Mouse (Mus musculus): Measurements from ENCODE around the gene B230104I21Rik. TPM values are rescaled to one million over a fixed set of nuclear protein-coding genes. Genes with fewer than 3 reads are reported as not detected.

The B230104I21Rik gene
- not detected in 2 replicates for polyA plus RNA-seq (2015; fragmentation: Nextera tagmentation; extraction: Ambion mirVana)

GRCm38 (mm10) chr4:154335761-154336160, at the start of gene B230104I21Rik:
B230104I21Rik (plus strand) TSS chr4:154336127.
- Histone ChIP-seq H3K4me2 (peak within 1 kb of the TSS; percentile 51), H3K9ac (no peak within 1 kb of the TSS; the same call in 1 of the 2 replicates), H3K27me3 (0 out of 2 replicates have a peak, but pooled peaks cover 7% of the 10 kb centered on the region), H3K36me3 (no peaks in the 10 kb centered on the region), H3K27ac (peak within 1 kb of the TSS; percentile 67), H3K4me3 (peak within 1 kb of the TSS; percentile 26; the same call in 1 of the 2 replicates), H3K4me1 (replicated peaks) (peaks cover 43% of the 10 kb centered on the region), H3K9me3 (replicated peaks) (no peaks in the 10 kb centered on the region)
- WGBS, result 74% methylated on average over 12 of the region's 12 CpGs
- no peak for ATAC-seq (replicated peaks; ENCODE audit: insufficient number of reproducible peaks, insufficient read depth, low FRiP score, low read depth)

GRCm38 (mm10) chr4:154293735-154294201, 42.2 kb upstream of the B230104I21Rik start:
- H3K9me3 ChIP-seq (replicated peaks), result no peaks in the 10 kb centered on the region
- WGBS, result 34% methylated on average over 4 of the region's 4 CpGs
- 0 out of 2 replicates have a peak overlapping the region, but pooled peaks have one; percentile 39 for H3K27ac ChIP-seq
- ATAC-seq (replicated peaks; ENCODE audit: insufficient number of reproducible peaks, insufficient read depth, low FRiP score, low read depth), result peak; percentile 29; the same call in 1 of the 2 replicates
- H3K27me3 ChIP-seq, result peaks cover 2% of the 10 kb centered on the region
- H3K9ac ChIP-seq, result no peak overlapping the region
- no peak overlapping the region for H3K4me3 ChIP-seq
- H3K36me3 ChIP-seq, result no peaks in the 10 kb centered on the region
- H3K4me1 ChIP-seq (replicated peaks), result peaks cover 21% of the 10 kb centered on the region
- H3K4me2 ChIP-seq, result no peak overlapping the region

DNA sequence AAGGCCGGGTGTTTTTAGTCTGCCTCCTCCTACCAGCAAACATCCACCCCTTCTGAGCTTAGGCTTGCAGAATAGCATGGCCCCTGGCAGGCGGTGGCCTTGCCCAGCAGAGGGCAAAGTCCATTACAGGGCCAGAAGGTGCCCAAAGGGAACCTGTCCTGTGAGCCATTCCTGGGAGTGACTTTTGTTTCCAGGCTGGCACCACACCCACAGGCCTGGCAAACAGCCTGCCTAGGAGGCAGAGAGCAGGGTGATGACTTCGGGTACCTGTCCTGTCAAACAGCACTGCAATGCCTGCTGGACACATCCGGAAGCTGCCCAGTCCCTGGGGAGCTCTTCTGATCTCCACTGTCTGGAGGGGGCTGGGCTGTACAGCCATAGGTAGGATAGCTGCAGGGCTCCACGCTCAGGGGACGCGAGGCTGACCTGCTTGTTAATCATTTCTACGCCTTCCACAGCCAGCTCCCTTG, 41.6 kb upstream of the B230104I21Rik start:
- Histone ChIP-seq H3K9me3 (replicated peaks) (no peaks in the 10 kb centered on the region), H3K27me3 (peaks cover 7% of the 10 kb centered on the region), H3K36me3 (no peaks in the 10 kb centered on the region), H3K4me3 (no peak overlapping the region), H3K27ac (0 out of 2 replicates have a peak overlapping the region, but pooled peaks have one; percentile 39), H3K4me1 (replicated peaks) (peaks cover 21% of the 10 kb centered on the region), H3K9ac (no peak overlapping the region), H3K4me2 (no peak overlapping the region)
- ATAC-seq (replicated peaks; ENCODE audit: insufficient number of reproducible peaks, insufficient read depth, low FRiP score, low read depth), result no peak
- 41% methylated on average over 8 of the region's 8 CpGs for WGBS

DNA sequence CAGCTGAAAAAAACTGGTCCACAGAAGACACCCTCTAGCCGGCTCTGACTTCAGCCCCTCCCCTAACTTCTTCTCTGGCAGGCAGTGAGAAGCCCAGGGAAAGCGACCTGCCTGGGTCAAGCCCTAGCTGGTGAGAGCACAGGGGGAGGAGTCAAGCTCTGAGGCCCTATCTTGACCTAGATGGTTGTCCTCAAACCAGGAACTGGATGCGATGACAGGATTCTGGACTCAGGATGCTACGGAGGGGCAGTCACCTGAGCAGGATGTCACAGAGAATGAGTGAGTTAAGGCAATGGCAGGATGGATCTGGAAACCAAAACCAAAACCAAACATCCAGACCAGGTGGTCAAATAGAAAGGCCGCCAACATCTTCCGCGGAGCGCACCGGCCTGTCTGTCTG, 38.2 kb upstream of the B230104I21Rik start:
- Histone ChIP-seq H3K4me2 (no peak overlapping the region), H3K9ac (no peak overlapping the region), H3K9me3 (replicated peaks) (no peaks in the 10 kb centered on the region), H3K4me1 (replicated peaks) (peaks cover 35% of the 10 kb centered on the region), H3K27ac (no peak overlapping the region), H3K4me3 (no peak overlapping the region), H3K27me3 (peaks cover 32% of the 10 kb centered on the region), H3K36me3 (no peaks in the 10 kb centered on the region)
- WGBS, result 34% methylated on average over 9 of the region's 9 CpGs
- no peak for ATAC-seq (replicated peaks; ENCODE audit: insufficient number of reproducible peaks, insufficient read depth, low FRiP score, low read depth)

DNA sequence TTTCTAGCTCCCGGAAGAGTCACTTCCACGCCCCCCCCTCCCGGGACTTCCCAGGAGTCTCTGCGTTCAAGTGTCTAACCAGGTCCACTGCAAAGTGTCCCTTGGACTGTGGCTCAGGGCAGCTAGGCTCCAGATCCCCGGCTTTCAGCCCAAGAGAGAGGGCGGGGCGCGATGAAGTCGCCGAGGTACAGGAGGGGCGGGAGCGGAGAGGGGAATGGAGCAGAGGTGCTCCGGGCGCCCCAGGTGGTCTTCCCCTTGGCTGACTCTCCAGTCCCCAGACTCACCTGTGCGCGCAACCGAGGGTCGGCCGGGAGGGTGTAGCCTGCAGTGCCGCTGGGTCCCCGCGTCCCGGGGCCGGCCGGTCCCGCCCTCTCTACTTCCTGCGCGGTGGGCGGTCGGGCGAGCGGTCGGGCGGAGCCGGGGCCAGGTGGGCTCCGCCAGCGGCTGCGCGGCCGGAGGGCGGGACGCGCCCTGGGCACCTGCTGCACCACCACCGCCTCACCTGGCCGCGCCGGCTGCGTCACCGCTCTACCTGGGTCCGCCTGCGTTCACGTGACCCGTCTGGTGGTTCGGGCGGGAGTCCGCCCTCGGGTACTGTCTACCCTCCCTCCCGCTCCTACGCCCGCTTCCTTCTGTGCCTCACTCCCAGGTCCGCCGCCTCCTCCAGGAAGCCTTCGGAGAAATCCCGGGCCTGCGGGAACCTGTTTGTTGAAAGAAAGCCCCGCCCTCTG, 36.2 kb upstream of the B230104I21Rik start:
- Histone ChIP-seq H3K9me3 (replicated peaks) (no peaks in the 10 kb centered on the region), H3K9ac (peak overlapping the region; percentile 58), H3K4me3 (peak overlapping the region; percentile 56), H3K27ac (no peak overlapping the region), H3K27me3 (peaks cover 33% of the 10 kb centered on the region), H3K36me3 (no peaks in the 10 kb centered on the region), H3K4me2 (peak overlapping the region; percentile 96), H3K4me1 (replicated peaks) (peaks cover 20% of the 10 kb centered on the region)
- 1% methylated on average over 60 of the region's 66 CpGs for WGBS
- 0 out of 2 replicates have a peak, but pooled peaks have one; percentile 39 for ATAC-seq (replicated peaks; ENCODE audit: insufficient number of reproducible peaks, insufficient read depth, low FRiP score, low read depth)

- H3K4me3 ChIP-seq, result no peak within 1 kb of the TSS
These were observed 34.5 kb upstream of the B230104I21Rik start, which contains the start of gene Arhgef16 for GRCm38 (mm10) chr4:154301466-154301881. Arhgef16 (minus strand) TSS chr4:154301676.

DNA sequence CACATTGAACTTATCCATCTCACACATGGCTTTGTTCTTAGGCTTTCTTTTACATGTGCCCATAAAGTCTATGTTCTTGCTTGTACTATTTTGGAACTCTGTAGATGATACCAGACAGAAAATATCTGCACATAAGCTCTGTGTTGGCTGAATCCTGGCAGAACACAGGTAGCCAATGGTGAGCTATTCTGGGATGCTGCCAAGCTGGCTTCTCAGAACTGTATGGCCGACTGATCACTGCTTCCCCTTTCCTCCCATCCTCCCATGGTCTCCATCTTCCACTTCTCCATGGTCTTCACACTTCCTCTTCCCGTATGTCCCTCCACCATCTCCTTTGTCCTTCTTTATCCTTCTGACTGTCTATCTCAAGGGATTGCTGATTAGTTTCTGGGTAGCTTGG, 26.8 kb upstream of the B230104I21Rik start:
- Histone ChIP-seq H3K4me2 (no peak overlapping the region), H3K9me3 (replicated peaks) (no peaks in the 10 kb centered on the region), H3K36me3 (no peaks in the 10 kb centered on the region), H3K4me3 (no peak overlapping the region), H3K9ac (no peak overlapping the region), H3K27ac (no peak overlapping the region), H3K4me1 (replicated peaks) (no peaks in the 10 kb centered on the region), H3K27me3 (0 out of 2 replicates have a peak, but pooled peaks cover 5% of the 10 kb centered on the region)
- 51% methylated on average over 2 of the region's 2 CpGs for whole genome bisulfite sequencing
- ATAC-seq (replicated peaks; ENCODE audit: insufficient number of reproducible peaks, insufficient read depth, low FRiP score, low read depth), result no peak

More at GRCm38 (mm10) chr4:154301466-154301881, 34.5 kb upstream of the B230104I21Rik start, which contains the start of gene Arhgef16:
- H3K27me3 ChIP-seq, result peaks cover 33% of the 10 kb centered on the region
- no peaks in the 10 kb centered on the region for H3K36me3 ChIP-seq
- H3K9me3 ChIP-seq (replicated peaks), result no peaks in the 10 kb centered on the region
- WGBS, result 22% methylated on average over 7 of the region's 7 CpGs
- peak; percentile 21; the same call in 1 of the 2 replicates for ATAC-seq (replicated peaks; ENCODE audit: insufficient number of reproducible peaks, insufficient read depth, low FRiP score, low read depth)
- H3K27ac ChIP-seq, result no peak within 1 kb of the TSS
- no peak within 1 kb of the TSS for H3K4me2 ChIP-seq
- peaks cover 20% of the 10 kb centered on the region for H3K4me1 ChIP-seq (replicated peaks)
- H3K9ac ChIP-seq, result no peak within 1 kb of the TSS

DNA sequence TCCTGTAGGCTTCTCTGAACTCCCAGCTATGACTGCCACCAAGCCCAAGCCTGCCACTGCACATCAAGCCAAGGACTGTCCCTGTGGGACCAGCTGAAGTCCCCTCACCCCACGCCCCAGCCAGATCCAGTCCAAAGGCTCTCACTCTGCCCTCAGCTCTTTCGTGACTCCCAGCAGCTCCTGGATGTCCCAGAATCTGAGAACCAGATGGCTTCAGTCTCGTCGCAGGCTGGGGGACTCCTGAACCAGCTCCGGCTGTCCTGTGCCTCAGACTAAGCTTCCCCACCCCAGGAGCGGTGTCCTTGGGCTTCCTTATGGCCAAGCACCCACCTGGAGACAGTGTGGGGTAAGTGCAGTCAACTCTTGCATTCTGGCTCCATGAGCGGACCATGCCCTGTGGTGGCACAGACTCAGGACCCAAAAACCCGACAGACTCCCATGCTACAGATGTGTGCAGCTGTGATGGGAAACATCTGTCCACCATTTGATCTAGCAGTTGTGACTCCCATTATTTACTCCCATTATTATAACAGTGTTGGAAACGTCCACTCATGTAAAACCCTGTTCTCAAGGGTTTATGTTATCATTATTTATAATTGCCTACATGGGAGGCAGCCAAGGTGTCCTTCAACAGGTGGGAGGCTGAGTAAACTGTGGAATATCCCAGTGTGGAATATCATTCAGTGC, 25.2 kb upstream of the B230104I21Rik start:
- no peak for ATAC-seq (replicated peaks; ENCODE audit: insufficient number of reproducible peaks, insufficient read depth, low FRiP score, low read depth)
- WGBS, result 70% methylated on average over 9 of the region's 9 CpGs
- 0 out of 2 replicates have a peak, but pooled peaks cover 5% of the 10 kb centered on the region for H3K27me3 ChIP-seq
- H3K4me2 ChIP-seq, result no peak overlapping the region
- H3K9me3 ChIP-seq (replicated peaks), result no peaks in the 10 kb centered on the region
- H3K36me3 ChIP-seq, result no peaks in the 10 kb centered on the region
- H3K27ac ChIP-seq, result no peak overlapping the region
- H3K4me1 ChIP-seq (replicated peaks), result no peaks in the 10 kb centered on the region
- no peak overlapping the region for H3K9ac ChIP-seq
- H3K4me3 ChIP-seq, result no peak overlapping the region

- H3K9me3 ChIP-seq (replicated peaks), result no peaks in the 10 kb centered on the region
- no peaks in the 10 kb centered on the region for H3K4me1 ChIP-seq (replicated peaks)
- WGBS, result 81% methylated on average over 2 of the region's 2 CpGs
- H3K27me3 ChIP-seq, result 0 out of 2 replicates have a peak, but pooled peaks cover 5% of the 10 kb centered on the region
- H3K27ac ChIP-seq, result no peak overlapping the region
- H3K4me2 ChIP-seq, result no peak overlapping the region
- H3K4me3 ChIP-seq, result no peak overlapping the region
- H3K36me3 ChIP-seq, result no peaks in the 10 kb centered on the region
- no peak; the same call in 1 of the 2 replicates for ATAC-seq (replicated peaks; ENCODE audit: insufficient number of reproducible peaks, insufficient read depth, low FRiP score, low read depth)
- no peak overlapping the region for H3K9ac ChIP-seq
These were observed 23.6 kb upstream of the B230104I21Rik start for GRCm38 (mm10) chr4:154312143-154312812.

GRCm38 (mm10) chr4:154312935-154313621, 22.8 kb upstream of the B230104I21Rik start:
- no peaks in the 10 kb centered on the region for H3K36me3 ChIP-seq
- no peak overlapping the region for H3K27ac ChIP-seq
- H3K4me1 ChIP-seq (replicated peaks), result no peaks in the 10 kb centered on the region
- WGBS, result 52% methylated on average over 4 of the region's 4 CpGs
- no peak overlapping the region for H3K9ac ChIP-seq
- ATAC-seq (replicated peaks; ENCODE audit: insufficient number of reproducible peaks, insufficient read depth, low FRiP score, low read depth), result no peak
- 0 out of 2 replicates have a peak, but pooled peaks cover 5% of the 10 kb centered on the region for H3K27me3 ChIP-seq
- no peak overlapping the region for H3K4me2 ChIP-seq
- no peaks in the 10 kb centered on the region for H3K9me3 ChIP-seq (replicated peaks)
- H3K4me3 ChIP-seq, result no peak overlapping the region

Data from heart, embryonic 15.5 days (tissue).